Mouse (Mus musculus) hindbrain, embryonic 11.5 days (tissue): ENCODE data around the gene Agbl4. TPM values are rescaled to one million over a fixed set of nuclear protein-coding genes. Genes with fewer than 3 reads are reported as not detected.

Experiments
- ATAC-seq: fragments of 200-750 bp; cut with Nextera tagmentation; 2 replicates; pipeline ENCODE4 v1.8.0; 2017; ENCODE audit warnings: mild to moderate bottlenecking, moderate TSS enrichment, moderate library complexity; ENCODE audit not compliant: low FRiP score
- DNase-seq: peaks from one replicate; pipeline ENCODE4 v3.0.0-alpha.2; 2015; ENCODE audit warnings: low spot score
- H3K27ac ChIP-seq: fragments of 300-500 bp; sonication (generic); 2 replicates; pipeline ENCODE4 v1.5.1; 2014; ENCODE audit warnings: mild to moderate bottlenecking, low read depth, low read length
- H3K27me3 ChIP-seq: fragments of 300-500 bp; sonication (generic); 2 replicates; pipeline ENCODE4 v1.6.1; 2014; ENCODE audit warnings: mild to moderate bottlenecking, low read length, moderate library complexity, mixed read lengths; ENCODE audit not compliant: control insufficient read depth, insufficient read depth
- H3K36me3 ChIP-seq: fragments of 300-500 bp; sonication (generic); 2 replicates; pipeline ENCODE4 v1.6.1; 2014; ENCODE audit warnings: mild to moderate bottlenecking, low read length, moderate library complexity, mixed read lengths; ENCODE audit not compliant: control insufficient read depth, insufficient read depth
- H3K4me1 ChIP-seq: fragments of 300-500 bp; sonication (generic); replicated peaks from 2 replicates; pipeline ENCODE4 v1.6.1; 2014; ENCODE audit warnings: low read length, mixed read lengths; ENCODE audit not compliant: control insufficient read depth, insufficient read depth
- H3K4me2 ChIP-seq: fragments of 300-500 bp; sonication (generic); replicated peaks from 2 replicates; pipeline ENCODE4 v1.6.1; 2014; ENCODE audit warnings: mild to moderate bottlenecking, low read depth, low read length
- H3K4me3 ChIP-seq: fragments of 300-500 bp; sonication (generic); 2 replicates; pipeline ENCODE4 v1.5.1; 2014; ENCODE audit warnings: low read depth, low read length
- H3K9ac ChIP-seq: fragments of 300-500 bp; sonication (generic); 2 replicates; pipeline ENCODE4 v1.6.1; 2014; ENCODE audit warnings: low read depth, low read length
- H3K9me3 ChIP-seq: fragments of 300-500 bp; sonication (generic); 2 replicates; pipeline ENCODE4 v1.6.1; 2016; ENCODE audit warnings: low read length; ENCODE audit not compliant: control insufficient read depth
- WGBS: fragments of 180-500 bp; shearing (Covaris S2); extraction: QIAGEN DNeasy Blood & Tissue Kit; methylation state at CpG from one replicate; pipeline ENCODE4 v1.1.7; 2014; 5-methylcytosine and 5-hydroxymethylcytosine counted together
- polyA plus RNA-seq: library from polyadenylated mRNA; unstranded; fragments of >200 nt; fragmentation: Nextera tagmentation; extraction: Ambion mirVana; gene quantifications from 2 replicates; pipeline ENCODE4 v1.2.1, GENCODE M21; 2014

The Agbl4 gene
- polyA plus RNA-seq, 1 experiment from 2014 or later: 1.1 TPM

GRCm38 (mm10) chr4:111455621-111456020, 1058.2 kb downstream of the Agbl4 start:
- Histone ChIP-seq H3K27ac (no peak overlapping the region), H3K9me3 (no peaks in the 10 kb centered on the region), H3K4me2 (no peak overlapping the region), H3K27me3 (no peaks in the 10 kb centered on the region), H3K36me3 (no peaks in the 10 kb centered on the region), H3K4me1 (no peaks in the 10 kb centered on the region), H3K9ac (no peak overlapping the region), H3K4me3 (no peak overlapping the region)
- ATAC-seq (no peak), DNase-seq (no peak)
- 91% methylated on average over 5 of the region's 5 CpGs for WGBS

- 91% methylated on average over 5 of the region's 5 CpGs for WGBS
- Histone ChIP-seq H3K9me3 (no peaks in the 10 kb centered on the region), H3K4me1 (no peaks in the 10 kb centered on the region), H3K36me3 (no peaks in the 10 kb centered on the region), H3K9ac (no peak overlapping the region), H3K4me3 (no peak overlapping the region), H3K27me3 (no peaks in the 10 kb centered on the region), H3K27ac (no peak overlapping the region), H3K4me2 (no peak overlapping the region)
- ATAC-seq (no peak), DNase-seq (no peak)
These were observed 1060.1 kb downstream of the Agbl4 start for GRCm38 (mm10) chr4:111457568-111457967.

GRCm38 (mm10) chr4:111467293-111467773, 1069.9 kb downstream of the Agbl4 start:
- no peak for DNase-seq
- H3K27me3 ChIP-seq: no peaks in the 10 kb centered on the region
- no peak for ATAC-seq
- no peaks in the 10 kb centered on the region for H3K4me1 ChIP-seq
- H3K4me2 ChIP-seq: no peak overlapping the region
- no peaks in the 10 kb centered on the region for H3K36me3 ChIP-seq
- WGBS: 81% methylated on average over 2 of the region's 2 CpGs
- H3K4me3 ChIP-seq: no peak overlapping the region
- H3K27ac ChIP-seq: no peak overlapping the region
- no peaks in the 10 kb centered on the region for H3K9me3 ChIP-seq
- H3K9ac ChIP-seq: no peak overlapping the region

GRCm38 (mm10) chr4:111467796-111468195, 1070.3 kb downstream of the Agbl4 start:
- H3K4me1 ChIP-seq: no peaks in the 10 kb centered on the region
- no peak for DNase-seq
- H3K4me2 ChIP-seq: no peak overlapping the region
- WGBS: 90% methylated on average over 4 of the region's 4 CpGs
- H3K4me3 ChIP-seq: no peak overlapping the region
- no peaks in the 10 kb centered on the region for H3K27me3 ChIP-seq
- no peak overlapping the region for H3K9ac ChIP-seq
- no peak for ATAC-seq
- no peaks in the 10 kb centered on the region for H3K9me3 ChIP-seq
- H3K36me3 ChIP-seq: no peaks in the 10 kb centered on the region
- H3K27ac ChIP-seq: no peak overlapping the region

- H3K36me3 ChIP-seq: no peaks in the 10 kb centered on the region
- ATAC-seq (no peak), DNase-seq (no peak)
- WGBS: 76% methylated on average over 2 of the region's 2 CpGs
- no peaks in the 10 kb centered on the region for H3K9me3 ChIP-seq
- H3K27me3 ChIP-seq: no peaks in the 10 kb centered on the region
- no peak overlapping the region for H3K9ac ChIP-seq
- H3K4me2 ChIP-seq: no peak overlapping the region
- H3K27ac ChIP-seq: no peak overlapping the region
- no peaks in the 10 kb centered on the region for H3K4me1 ChIP-seq
- H3K4me3 ChIP-seq: no peak overlapping the region
These were observed 1072.4 kb downstream of the Agbl4 start for GRCm38 (mm10) chr4:111469847-111470246.

- ATAC-seq (no peak), DNase-seq (no peak)
- 81% methylated on average over 3 of the region's 3 CpGs for WGBS
- Histone ChIP-seq H3K4me1 (no peaks in the 10 kb centered on the region), H3K4me2 (no peak overlapping the region), H3K4me3 (no peak overlapping the region), H3K27ac (no peak overlapping the region), H3K36me3 (no peaks in the 10 kb centered on the region), H3K9ac (no peak overlapping the region), H3K9me3 (no peaks in the 10 kb centered on the region), H3K27me3 (no peaks in the 10 kb centered on the region)
These were observed 1074.3 kb downstream of the Agbl4 start for GRCm38 (mm10) chr4:111471726-111472125.

GRCm38 (mm10) chr4:111472511-111472910, 1075.0 kb downstream of the Agbl4 start:
- DNase-seq (no peak), ATAC-seq (no peak)
- WGBS: 70% methylated on average over 3 of the region's 3 CpGs
- H3K9ac ChIP-seq: no peak overlapping the region
- no peak overlapping the region for H3K4me3 ChIP-seq
- H3K9me3 ChIP-seq: no peaks in the 10 kb centered on the region
- no peak overlapping the region for H3K27ac ChIP-seq
- no peak overlapping the region for H3K4me2 ChIP-seq
- H3K27me3 ChIP-seq: no peaks in the 10 kb centered on the region
- no peaks in the 10 kb centered on the region for H3K4me1 ChIP-seq
- H3K36me3 ChIP-seq: no peaks in the 10 kb centered on the region

GRCm38 (mm10) chr4:111473014-111473413, 1075.6 kb downstream of the Agbl4 start:
- Histone ChIP-seq H3K4me3 (no peak overlapping the region), H3K27me3 (no peaks in the 10 kb centered on the region), H3K9me3 (no peaks in the 10 kb centered on the region), H3K4me1 (no peaks in the 10 kb centered on the region), H3K36me3 (no peaks in the 10 kb centered on the region), H3K9ac (no peak overlapping the region), H3K4me2 (no peak overlapping the region), H3K27ac (no peak overlapping the region)
- 93% methylated on average over 1 of the region's 1 CpGs for WGBS
- DNase-seq: no peak
- ATAC-seq: no peak

GRCm38 (mm10) chr4:111475374-111475971, 1078.0 kb downstream of the Agbl4 start:
- no peaks in the 10 kb centered on the region for H3K9me3 ChIP-seq
- no peaks in the 10 kb centered on the region for H3K4me1 ChIP-seq
- DNase-seq (peak; percentile 48), ATAC-seq (peak; percentile 82)
- H3K27me3 ChIP-seq: no peaks in the 10 kb centered on the region
- H3K4me2 ChIP-seq: no peak overlapping the region
- no peak overlapping the region for H3K9ac ChIP-seq
- 56% methylated on average over 10 of the region's 10 CpGs for WGBS
- H3K4me3 ChIP-seq: no peak overlapping the region
- H3K27ac ChIP-seq: no peak overlapping the region
- no peaks in the 10 kb centered on the region for H3K36me3 ChIP-seq
